Mouse (Mus musculus) heart, adult 11 months (tissue): ENCODE results near the gene Tanc2.

Source experiments
- DNase-seq: peaks from one replicate; pipeline ENCODE4 v3.0.0; 2022

The Tanc2 gene

DNA sequence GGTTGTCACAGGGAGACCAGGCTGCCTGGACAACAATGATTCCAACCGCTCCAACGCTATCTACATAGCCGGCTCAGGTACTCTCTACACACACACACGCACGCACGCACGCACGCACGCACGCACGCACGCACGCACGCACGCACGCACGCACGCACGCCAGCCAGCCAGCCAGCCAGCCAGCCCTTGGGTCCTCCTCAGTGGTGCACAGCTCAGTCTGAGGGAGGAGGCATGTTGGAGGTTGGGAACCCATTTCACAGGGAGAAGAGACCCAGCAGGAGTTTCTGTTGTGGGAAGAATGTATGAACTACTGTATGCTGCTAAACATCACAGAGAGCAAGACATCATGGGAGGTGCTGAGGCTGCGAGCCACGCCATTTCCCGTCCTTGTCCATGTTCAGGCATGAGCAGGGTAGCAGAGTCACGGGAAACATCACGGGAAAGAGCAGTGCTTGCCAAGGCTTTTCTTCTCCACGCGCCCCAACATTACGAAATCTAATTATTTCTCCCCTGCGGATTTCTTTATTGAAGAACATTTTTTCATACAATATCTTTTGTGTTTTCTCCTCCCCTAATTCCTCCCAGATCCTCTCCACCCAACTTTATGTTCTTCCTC is 366.1 kb downstream of the Tanc2 start:
- DNase-seq = peak; percentile 94

DNA sequence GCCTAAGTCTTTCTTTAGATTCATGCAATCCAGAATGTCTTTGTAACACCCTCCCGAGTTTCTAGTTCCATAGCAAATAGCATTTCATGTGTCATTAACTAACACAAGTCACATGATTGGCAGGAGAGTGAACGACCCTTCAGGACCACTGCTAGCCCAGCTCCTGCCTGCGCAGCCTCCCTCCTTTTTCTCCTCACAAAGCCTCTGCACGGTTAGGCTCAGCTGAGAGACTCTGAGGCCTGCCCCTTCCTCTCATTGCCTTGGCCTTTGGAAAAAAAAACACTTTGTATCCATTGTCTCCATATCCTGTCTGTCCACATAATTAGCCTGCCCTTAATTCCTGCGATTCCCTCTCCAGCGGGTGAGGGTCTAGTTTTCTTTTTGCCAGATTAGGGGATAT is 367.7 kb downstream of the Tanc2 start:
- DNase-seq = peak; percentile 94

DNA sequence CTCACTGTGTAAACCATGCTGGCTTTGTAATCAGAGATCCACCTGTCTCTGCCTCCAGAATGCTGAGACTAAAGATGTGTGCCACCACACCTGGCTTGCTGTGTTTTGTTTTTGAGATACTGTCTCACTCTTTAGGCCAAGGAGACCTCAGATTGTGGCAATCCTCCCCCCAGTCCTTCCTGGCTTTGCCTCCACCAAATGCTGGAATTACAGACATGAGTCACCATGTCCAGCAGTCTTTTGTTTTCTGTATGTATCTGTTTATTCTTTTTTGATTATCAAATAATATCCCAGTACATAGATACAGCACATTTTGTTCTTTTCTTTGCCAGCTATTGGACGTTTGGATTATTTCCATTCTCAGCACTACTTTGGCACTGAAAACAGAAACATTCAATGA is 368.8 kb downstream of the Tanc2 start:
- no peak for DNase-seq

- DNase-seq = peak; percentile 96
These were observed 369.6 kb downstream of the Tanc2 start for GRCm38 (mm10) chr11:105959355-105959754.

- no peak for DNase-seq
These were observed 374.9 kb downstream of the Tanc2 start for GRCm38 (mm10) chr11:105964691-105965090.

DNA sequence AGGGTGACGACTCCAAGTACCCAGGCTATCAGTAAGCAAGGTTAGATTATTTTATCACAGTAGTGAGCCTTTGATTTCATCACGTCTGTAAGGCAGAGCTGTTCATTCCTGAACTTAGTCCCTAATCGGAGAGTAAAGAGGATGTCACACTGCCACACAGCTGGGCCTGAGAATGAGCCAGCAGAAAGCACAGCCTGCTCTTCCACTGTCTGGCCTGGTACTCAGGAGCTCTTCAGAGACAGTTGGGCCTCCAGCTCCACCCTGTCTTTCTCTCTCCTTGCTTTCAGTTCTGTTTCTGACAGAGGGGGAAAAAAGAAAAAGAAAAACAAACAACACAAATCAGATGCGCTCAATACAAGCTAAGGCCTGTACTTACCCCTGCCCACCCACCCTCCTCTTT is 376.5 kb downstream of the Tanc2 start:
- DNase-seq = no peak

DNA sequence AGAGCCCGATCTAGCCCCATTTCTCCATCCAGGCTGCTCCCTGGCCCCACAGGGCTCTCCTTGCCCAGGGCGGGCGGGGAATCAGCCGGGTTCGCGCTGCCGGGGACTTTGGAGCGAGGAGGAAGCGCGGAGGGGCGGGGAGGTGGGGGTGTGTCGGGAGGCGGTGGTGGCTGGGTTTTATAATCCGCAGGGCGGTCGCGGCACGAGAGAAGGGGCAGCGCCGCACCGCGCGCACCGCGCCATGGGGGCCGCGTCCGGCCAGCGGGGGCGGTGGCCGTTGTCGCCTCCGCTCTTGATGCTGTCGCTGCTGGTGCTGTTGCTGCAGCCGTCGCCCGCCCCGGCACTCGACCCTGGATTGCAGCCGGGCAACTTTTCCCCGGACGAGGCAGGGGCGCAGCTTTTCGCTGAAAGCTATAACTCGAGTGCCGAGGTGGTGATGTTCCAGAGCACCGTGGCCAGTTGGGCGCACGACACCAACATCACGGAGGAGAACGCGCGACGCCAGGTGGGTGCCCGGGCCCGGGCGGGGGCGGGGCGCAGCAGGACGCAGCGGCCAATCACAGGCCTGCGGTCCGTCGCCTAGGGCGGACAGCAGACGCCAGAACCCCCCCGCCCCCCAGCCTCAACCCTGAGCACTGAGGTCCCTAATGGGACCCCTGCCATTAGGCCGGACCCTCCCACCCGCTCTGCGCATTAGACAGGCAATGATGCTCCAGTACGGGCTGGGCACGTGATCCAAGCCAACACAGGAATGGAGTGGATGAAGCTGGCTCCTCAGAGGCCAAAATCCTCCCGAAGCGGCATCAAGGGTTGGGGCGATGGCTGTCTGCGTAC is 378.2 kb downstream of the Tanc2 start, which contains the start of gene Ace:
TSS of gene Ace (plus strand) at position 205 of the 834 bp plus-strand sequence.
- peak; percentile 97 for DNase-seq

GRCm38 (mm10) chr11:105968948-105969347 is 379.2 kb downstream of the Tanc2 start:
- DNase-seq = peak; percentile 95

- DNase-seq = peak; percentile 97
These were observed 379.7 kb downstream of the Tanc2 start for GRCm38 (mm10) chr11:105969516-105969915.

DNA sequence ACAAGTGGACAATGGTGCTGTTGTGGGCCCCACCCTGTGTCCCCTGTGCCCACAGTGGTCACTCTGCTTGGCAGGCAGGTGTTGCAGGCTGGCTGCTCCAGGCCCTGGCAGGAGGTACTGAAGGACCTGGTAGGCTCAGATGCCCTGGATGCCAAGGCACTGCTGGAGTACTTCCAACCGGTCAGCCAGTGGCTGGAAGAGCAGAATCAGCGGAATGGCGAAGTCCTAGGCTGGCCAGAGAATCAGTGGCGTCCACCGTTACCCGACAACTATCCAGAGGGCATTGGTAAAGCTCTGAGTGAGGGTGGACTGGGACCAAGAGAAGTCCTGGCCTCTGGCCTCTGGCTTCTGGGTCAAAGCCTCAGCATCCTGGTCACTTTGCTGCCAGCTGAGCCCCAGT is 384.8 kb downstream of the Tanc2 start:
- DNase-seq = peak; percentile 87

GRCm38 (mm10) chr11:105975050-105975449 is 385.3 kb downstream of the Tanc2 start:
- peak; percentile 88 for DNase-seq

- no peak for DNase-seq
These were observed 385.9 kb downstream of the Tanc2 start for GRCm38 (mm10) chr11:105975636-105976035.

DNA sequence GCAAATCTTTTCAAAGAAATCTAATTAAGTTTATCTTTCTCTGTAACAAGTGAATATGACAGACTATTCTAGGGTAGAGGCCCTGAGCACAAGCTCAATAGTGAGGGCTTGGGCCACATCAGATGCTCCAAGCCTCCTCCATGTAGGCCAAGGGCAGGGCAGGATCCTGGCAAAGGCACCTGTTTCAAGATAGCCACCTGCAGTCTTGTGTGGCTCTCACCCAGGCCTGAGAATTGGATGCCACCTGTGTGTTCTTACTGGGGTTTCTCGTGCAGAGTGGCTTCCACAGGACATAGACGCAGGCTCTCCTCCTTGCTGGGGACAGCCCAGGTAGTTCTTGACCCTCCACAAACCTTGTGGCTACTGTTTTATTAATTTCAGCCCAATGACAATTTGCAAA is 388.4 kb downstream of the Tanc2 start:
- DNase-seq = no peak

- no peak for DNase-seq
These were observed 388.8 kb downstream of the Tanc2 start for GRCm38 (mm10) chr11:105978634-105979033.
